Mouse (Mus musculus) forebrain, embryonic 12.5 days (tissue): ENCODE measurements around the gene Mup18. TPM values are rescaled to one million over a fixed set of nuclear protein-coding genes. Genes with fewer than 3 reads are reported as not detected.
"Not testable (repeated sequence)": the region's sequence is repeated elsewhere in the genome, so short reads cannot be mapped to it uniquely, and the experiment has no call there.

Source experiments
- ATAC-seq: fragments of 200-750 bp; cut with Nextera tagmentation; 2 replicates; pipeline ENCODE4 v1.8.0; 2017; ENCODE audit warnings: moderate TSS enrichment; ENCODE audit not compliant: low FRiP score
- H3K27ac ChIP-seq: fragments of 300-500 bp; sonication (generic); 2 replicates; pipeline ENCODE4 v1.5.1; 2016; ENCODE audit warnings: mild to moderate bottlenecking
- H3K27me3 ChIP-seq: fragments of 300-500 bp; sonication (generic); 2 replicates; pipeline ENCODE4 v1.6.1; 2016; ENCODE audit warnings: mild to moderate bottlenecking
- H3K36me3 ChIP-seq: fragments of 300-500 bp; sonication (generic); replicated peaks from 2 replicates; pipeline ENCODE4 v1.6.1; 2016; ENCODE audit warnings: mild to moderate bottlenecking
- H3K4me1 ChIP-seq: fragments of 300-500 bp; sonication (generic); 2 replicates; pipeline ENCODE4 v1.6.1; 2016
- H3K4me2 ChIP-seq: fragments of 300-500 bp; sonication (generic); 2 replicates; pipeline ENCODE4 v1.6.1; 2016; ENCODE audit warnings: mild to moderate bottlenecking, moderate library complexity
- H3K4me3 ChIP-seq: fragments of 300-500 bp; sonication (generic); replicated peaks from 2 replicates; pipeline ENCODE4 v1.5.1; 2016; ENCODE audit warnings: mild to moderate bottlenecking
- H3K9ac ChIP-seq: fragments of 300-500 bp; sonication (generic); 2 replicates; pipeline ENCODE4 v1.6.1; 2016; ENCODE audit warnings: mild to moderate bottlenecking
- H3K9me3 ChIP-seq: fragments of 300-500 bp; sonication (generic); 2 replicates; pipeline ENCODE4 v1.6.1; 2016
- WGBS: fragments of 180-500 bp; shearing (Covaris S2); methylation state at CpG from one replicate; pipeline ENCODE4 v1.1.7; 2016; 5-methylcytosine and 5-hydroxymethylcytosine counted together
- polyA plus RNA-seq: library from polyadenylated mRNA; unstranded; fragments of >200 nt; fragmentation: Nextera tagmentation; extraction: Ambion mirVana; gene quantifications from 2 replicates; pipeline ENCODE4 v1.2.1, GENCODE M21; 2016

Mup18 gene
- polyA plus RNA-seq, result not detected in 2 replicates

DNA sequence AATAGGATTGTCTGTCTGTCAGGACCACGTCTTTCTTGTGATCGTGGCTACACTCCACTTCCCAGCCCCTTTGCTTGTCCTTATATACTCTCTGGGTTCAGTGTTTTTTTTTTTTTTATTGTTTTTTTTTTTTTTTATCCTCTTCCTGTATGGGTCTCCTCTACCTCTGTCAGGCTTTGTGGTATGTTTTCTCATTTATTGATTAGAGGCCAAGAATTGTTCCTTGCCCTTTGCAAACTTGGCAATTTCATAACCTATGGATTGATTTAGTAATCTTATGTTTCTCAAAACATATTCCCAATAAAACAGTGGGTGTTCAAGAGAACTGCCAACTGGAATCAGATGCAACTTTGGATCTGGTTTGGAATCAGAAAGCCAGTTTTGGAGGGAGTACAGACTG, at the start of gene Mup18:
Gene Mup18, minus strand, starts transcription at position 101 of the 400 bp plus-strand sequence.
- not testable (repeated sequence) for H3K27me3 ChIP-seq, ATAC-seq, H3K4me2 ChIP-seq, H3K4me1 ChIP-seq, H3K36me3 ChIP-seq, H3K4me3 ChIP-seq, H3K27ac ChIP-seq, H3K9ac ChIP-seq, H3K9me3 ChIP-seq
- WGBS, result 76% methylated on average over 2 of the region's 2 CpGs

DNA sequence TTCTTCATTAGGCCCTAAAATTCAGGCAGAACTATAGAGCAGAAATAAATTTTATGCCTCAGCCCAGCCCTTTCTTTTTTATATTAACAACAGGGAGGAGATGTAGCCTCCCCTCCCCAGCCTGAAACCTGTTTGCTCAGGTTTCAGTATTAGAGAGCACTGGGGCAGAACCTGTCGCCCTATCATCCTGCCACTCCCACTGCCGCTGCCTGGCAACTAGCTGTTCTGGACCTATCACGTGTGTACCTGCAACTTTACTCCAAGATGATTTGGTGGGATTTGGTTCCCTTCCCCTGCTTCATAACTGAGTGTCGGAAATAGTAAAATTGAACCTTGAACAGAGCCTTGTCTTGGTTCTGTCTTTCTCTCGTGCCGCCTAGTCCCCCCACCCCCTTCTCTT, 40.4 kb upstream of the Mup18 start:
- H3K4me2 ChIP-seq, H3K27me3 ChIP-seq, H3K9me3 ChIP-seq, H3K4me3 ChIP-seq, H3K27ac ChIP-seq, H3K9ac ChIP-seq, H3K4me1 ChIP-seq, ATAC-seq, H3K36me3 ChIP-seq: not testable (repeated sequence)
- 87% methylated on average over 6 of the region's 6 CpGs for WGBS

Other genes with a start within 250 kb of the Mup18 start
- gene Mup15, start 234.4 kb downstream of the Mup18 start, polyA plus RNA-seq, result not detected in 2 replicates
- not detected in 2 replicates for gene Mup16, start 154.6 kb downstream of the Mup18 start, polyA plus RNA-seq
- gene Mup17, start 78.3 kb downstream of the Mup18 start, polyA plus RNA-seq, result not detected in 2 replicates
- gene Mup19, start 108.1 kb upstream of the Mup18 start, polyA plus RNA-seq, result not detected in 2 replicates
- gene Mup5, start 161.1 kb upstream of the Mup18 start, polyA plus RNA-seq, result not detected in 2 replicates